Mouse (Mus musculus): Measurements from ENCODE around the gene Coq10a. TPM values are rescaled to one million over a fixed set of nuclear protein-coding genes. Genes with fewer than 3 reads are reported as not detected.

Gene Coq10a
- polyA plus RNA-seq, 1 experiment from 2014 or later, result 41.0 TPM

GRCm38 (mm10) chr10:128369599-128369998, 802 bp upstream of the Coq10a start:
- ATAC-seq (ENCODE audit: low read depth), result no peak
- Histone ChIP-seq H3K27ac (replicated peaks) (peak overlapping the region; percentile 98), H3K4me3 (peak overlapping the region; percentile 64), H3K36me3 (peaks cover 10% of the 10 kb centered on the region), H3K9me3 (no peaks in the 10 kb centered on the region), H3K4me1 (replicated peaks) (peaks cover 22% of the 10 kb centered on the region), H3K9ac (peak overlapping the region; percentile 79), H3K4me2 (peak overlapping the region; percentile 90), H3K27me3 (no peaks in the 10 kb centered on the region)
- 77% methylated on average over 6 of the region's 6 CpGs for WGBS

DNA sequence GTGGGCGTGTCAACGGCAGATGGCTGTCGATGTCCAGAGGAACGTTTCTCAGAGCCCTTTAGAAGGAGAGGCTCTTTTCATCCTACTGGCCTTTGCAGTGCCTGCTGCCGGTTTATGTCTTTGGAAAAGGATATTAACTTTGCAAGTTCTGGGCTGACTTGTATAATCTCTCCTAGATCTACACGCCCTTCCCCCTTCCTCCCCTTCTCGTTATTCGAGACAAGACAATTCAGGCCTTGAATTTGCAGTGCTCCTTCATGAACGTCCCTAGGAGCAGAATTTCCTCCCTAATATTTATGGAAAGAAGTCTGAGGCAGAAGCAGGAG, 384 bp upstream of the Coq10a start:
- Histone ChIP-seq H3K27ac (replicated peaks) (peak overlapping the region; percentile 98), H3K9me3 (no peaks in the 10 kb centered on the region), H3K4me3 (peak overlapping the region; percentile 64), H3K4me2 (peak overlapping the region; percentile 90), H3K4me1 (replicated peaks) (peaks cover 22% of the 10 kb centered on the region), H3K27me3 (no peaks in the 10 kb centered on the region), H3K36me3 (peaks cover 14% of the 10 kb centered on the region), H3K9ac (peak overlapping the region; percentile 79)
- ATAC-seq (ENCODE audit: low read depth), result no peak
- 6% methylated on average over 9 of the region's 9 CpGs for WGBS

- peak overlapping the region; percentile 79 for H3K9ac ChIP-seq
- 18% methylated on average over 19 of the region's 19 CpGs for WGBS
- H3K4me2 ChIP-seq, result peak overlapping the region; percentile 90
- H3K27me3 ChIP-seq, result no peaks in the 10 kb centered on the region
- no peaks in the 10 kb centered on the region for H3K9me3 ChIP-seq
- peaks cover 22% of the 10 kb centered on the region for H3K4me1 ChIP-seq (replicated peaks)
- no peak for ATAC-seq (ENCODE audit: low read depth)
- H3K36me3 ChIP-seq, result peaks cover 26% of the 10 kb centered on the region
- H3K4me3 ChIP-seq, result peak overlapping the region; percentile 64
- peak overlapping the region; percentile 98 for H3K27ac ChIP-seq (replicated peaks)
Observed at GRCm38 (mm10) chr10:128367899-128368401, 847 bp downstream of the Coq10a start.

- 56% methylated on average over 3 of the region's 3 CpGs for WGBS
- Histone ChIP-seq H3K4me3 (no peak overlapping the region), H3K9ac (no peak overlapping the region), H3K9me3 (no peaks in the 10 kb centered on the region), H3K36me3 (peaks cover 79% of the 10 kb centered on the region), H3K4me1 (replicated peaks) (peaks cover 10% of the 10 kb centered on the region), H3K27me3 (no peaks in the 10 kb centered on the region), H3K27ac (replicated peaks) (no peak overlapping the region), H3K4me2 (no peak overlapping the region)
- ATAC-seq (ENCODE audit: low read depth), result no peak
Observed at GRCm38 (mm10) chr10:128362568-128362967, 6.2 kb downstream of the Coq10a start.

DNA sequence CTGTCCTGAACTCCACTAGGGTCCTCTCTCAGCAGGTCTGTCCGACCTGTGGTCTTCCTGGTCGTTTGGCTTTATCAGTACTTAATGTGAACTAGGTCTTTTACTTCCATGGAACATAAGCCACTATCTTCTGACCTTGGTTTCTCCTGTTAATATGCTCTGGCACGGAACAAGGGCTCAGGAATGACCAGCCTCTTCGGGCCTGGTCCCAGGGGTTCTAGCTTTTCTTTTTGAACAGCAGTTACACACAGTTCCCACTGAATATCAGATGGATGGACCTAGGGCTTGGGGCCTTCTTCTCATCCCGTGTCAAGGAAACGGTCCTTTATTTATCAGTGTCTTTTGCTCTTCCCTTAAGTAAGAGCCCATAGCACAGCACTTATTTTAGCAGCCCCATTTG, 7.0 kb downstream of the Coq10a start:
- Histone ChIP-seq H3K9me3 (no peaks in the 10 kb centered on the region), H3K4me2 (no peak overlapping the region), H3K4me1 (replicated peaks) (peaks cover 3% of the 10 kb centered on the region; the same call in 1 of the 2 replicates), H3K36me3 (peaks cover 85% of the 10 kb centered on the region), H3K27me3 (no peaks in the 10 kb centered on the region), H3K4me3 (no peak overlapping the region), H3K27ac (replicated peaks) (no peak overlapping the region), H3K9ac (no peak overlapping the region)
- WGBS, result 91% methylated on average over 6 of the region's 6 CpGs
- no peak for ATAC-seq (ENCODE audit: low read depth)

GRCm38 (mm10) chr10:128359226-128359625, 9.6 kb downstream of the Coq10a start:
- Histone ChIP-seq H3K4me3 (no peak overlapping the region), H3K9ac (no peak overlapping the region), H3K4me2 (no peak overlapping the region), H3K36me3 (peaks cover 89% of the 10 kb centered on the region), H3K27me3 (no peaks in the 10 kb centered on the region), H3K4me1 (replicated peaks) (no peaks in the 10 kb centered on the region), H3K9me3 (no peaks in the 10 kb centered on the region), H3K27ac (replicated peaks) (no peak overlapping the region)
- WGBS, result 95% methylated on average over 6 of the region's 6 CpGs
- no peak for ATAC-seq (ENCODE audit: low read depth)

- Histone ChIP-seq H3K27me3 (no peaks in the 10 kb centered on the region), H3K4me3 (no peak overlapping the region), H3K9ac (no peak overlapping the region), H3K9me3 (no peaks in the 10 kb centered on the region), H3K4me2 (no peak overlapping the region), H3K36me3 (peaks cover 90% of the 10 kb centered on the region), H3K4me1 (replicated peaks) (no peaks in the 10 kb centered on the region), H3K27ac (replicated peaks) (no peak overlapping the region)
- no peak for ATAC-seq (ENCODE audit: low read depth)
- 66% methylated on average over 2 of the region's 2 CpGs for WGBS
Observed at GRCm38 (mm10) chr10:128358796-128359195, 10.0 kb downstream of the Coq10a start.

DNA sequence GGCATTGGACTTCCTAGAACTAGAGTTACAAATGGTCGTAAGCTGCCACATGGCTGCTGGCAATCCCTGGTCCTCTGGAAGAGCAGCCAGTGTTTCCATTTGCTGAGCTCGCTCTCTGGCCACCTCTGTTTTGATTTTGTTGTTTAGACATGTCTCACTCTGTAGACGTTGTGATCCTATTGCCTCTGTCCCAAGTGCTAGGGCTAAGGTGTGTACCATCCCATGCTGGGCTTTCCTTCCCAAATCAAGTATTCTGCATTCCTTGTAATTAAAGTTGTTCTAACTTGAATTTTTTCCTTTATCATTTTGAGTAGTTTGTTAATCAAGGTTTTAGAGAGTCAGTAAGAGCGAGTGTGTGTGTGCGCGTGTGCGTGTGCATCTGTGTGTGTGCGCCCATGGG, 21.3 kb downstream of the Coq10a start:
- no peaks in the 10 kb centered on the region for H3K27me3 ChIP-seq
- no peak overlapping the region for H3K27ac ChIP-seq (replicated peaks)
- H3K36me3 ChIP-seq, result peaks cover 30% of the 10 kb centered on the region
- peaks cover 16% of the 10 kb centered on the region for H3K4me1 ChIP-seq (replicated peaks)
- no peak overlapping the region for H3K4me3 ChIP-seq
- H3K4me2 ChIP-seq, result no peak overlapping the region
- 93% methylated on average over 8 of the region's 8 CpGs for WGBS
- no peaks in the 10 kb centered on the region for H3K9me3 ChIP-seq
- ATAC-seq (ENCODE audit: low read depth), result no peak
- no peak overlapping the region for H3K9ac ChIP-seq

- Histone ChIP-seq H3K27me3 (no peaks in the 10 kb centered on the region), H3K4me2 (peak overlapping the region; percentile 6; the same call in 1 of the 2 replicates), H3K4me3 (no peak overlapping the region), H3K9ac (0 out of 2 replicates have a peak overlapping the region, but pooled peaks have one; percentile 35), H3K9me3 (no peaks in the 10 kb centered on the region), H3K36me3 (peaks cover 4% of the 10 kb centered on the region; the same call in 1 of the 2 replicates), H3K27ac (replicated peaks) (peak overlapping the region; percentile 39; the same call in 1 of the 2 replicates), H3K4me1 (replicated peaks) (peaks cover 26% of the 10 kb centered on the region)
- 62% methylated on average over 7 of the region's 7 CpGs for WGBS
- no peak for ATAC-seq (ENCODE audit: low read depth)
Observed at GRCm38 (mm10) chr10:128344568-128345275, 24.1 kb downstream of the Coq10a start.

GRCm38 (mm10) chr10:128343436-128343835, 25.4 kb downstream of the Coq10a start:
- peaks cover 39% of the 10 kb centered on the region for H3K4me1 ChIP-seq (replicated peaks)
- H3K36me3 ChIP-seq, result peaks cover 6% of the 10 kb centered on the region; the same call in 1 of the 2 replicates
- H3K4me3 ChIP-seq, result no peak overlapping the region
- H3K27me3 ChIP-seq, result no peaks in the 10 kb centered on the region
- no peak overlapping the region for H3K27ac ChIP-seq (replicated peaks)
- WGBS, result 82% methylated on average over 1 of the region's 1 CpGs
- no peak overlapping the region for H3K9ac ChIP-seq
- H3K4me2 ChIP-seq, result no peak overlapping the region
- no peaks in the 10 kb centered on the region for H3K9me3 ChIP-seq
- no peak for ATAC-seq (ENCODE audit: low read depth)

DNA sequence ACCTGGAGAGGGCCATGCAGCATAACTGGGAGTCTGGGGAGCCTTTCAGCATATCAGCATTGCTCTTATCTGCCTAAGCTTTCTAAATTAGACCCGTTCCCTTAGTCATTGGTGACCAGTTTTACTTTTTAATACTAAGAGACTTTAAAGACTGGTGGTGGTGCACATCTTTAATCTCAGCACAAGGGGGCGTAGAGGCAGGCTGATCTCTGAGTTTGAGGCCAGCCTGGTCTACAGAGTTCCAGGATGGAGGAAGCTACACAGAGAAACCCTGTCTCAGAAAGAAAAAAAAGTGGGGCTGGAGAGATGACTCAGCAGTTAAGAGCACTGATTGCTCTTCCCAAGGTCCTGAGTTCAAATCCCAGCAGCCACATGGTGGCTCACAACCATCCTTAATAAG, 28.5 kb downstream of the Coq10a start:
- Histone ChIP-seq H3K36me3 (peaks cover 6% of the 10 kb centered on the region; the same call in 1 of the 2 replicates), H3K4me2 (no peak overlapping the region), H3K9ac (no peak overlapping the region), H3K4me3 (no peak overlapping the region), H3K27me3 (no peaks in the 10 kb centered on the region), H3K27ac (replicated peaks) (no peak overlapping the region), H3K9me3 (no peaks in the 10 kb centered on the region), H3K4me1 (replicated peaks) (peaks cover 49% of the 10 kb centered on the region)
- ATAC-seq (ENCODE audit: low read depth), result no peak
- 85% methylated on average over 2 of the region's 2 CpGs for WGBS

GRCm38 (mm10) chr10:128338948-128339347, 29.8 kb downstream of the Coq10a start:
- Histone ChIP-seq H3K27ac (replicated peaks) (no peak overlapping the region), H3K9ac (peak overlapping the region; percentile 92), H3K4me2 (peak overlapping the region; percentile 96), H3K4me1 (replicated peaks) (peaks cover 40% of the 10 kb centered on the region), H3K9me3 (no peaks in the 10 kb centered on the region), H3K4me3 (peak overlapping the region; percentile 78), H3K27me3 (no peaks in the 10 kb centered on the region), H3K36me3 (peaks cover 6% of the 10 kb centered on the region; the same call in 1 of the 2 replicates)
- ATAC-seq (ENCODE audit: low read depth), result no peak
- WGBS, result 78% methylated on average over 2 of the region's 2 CpGs
